In the genomic region with DNA sequence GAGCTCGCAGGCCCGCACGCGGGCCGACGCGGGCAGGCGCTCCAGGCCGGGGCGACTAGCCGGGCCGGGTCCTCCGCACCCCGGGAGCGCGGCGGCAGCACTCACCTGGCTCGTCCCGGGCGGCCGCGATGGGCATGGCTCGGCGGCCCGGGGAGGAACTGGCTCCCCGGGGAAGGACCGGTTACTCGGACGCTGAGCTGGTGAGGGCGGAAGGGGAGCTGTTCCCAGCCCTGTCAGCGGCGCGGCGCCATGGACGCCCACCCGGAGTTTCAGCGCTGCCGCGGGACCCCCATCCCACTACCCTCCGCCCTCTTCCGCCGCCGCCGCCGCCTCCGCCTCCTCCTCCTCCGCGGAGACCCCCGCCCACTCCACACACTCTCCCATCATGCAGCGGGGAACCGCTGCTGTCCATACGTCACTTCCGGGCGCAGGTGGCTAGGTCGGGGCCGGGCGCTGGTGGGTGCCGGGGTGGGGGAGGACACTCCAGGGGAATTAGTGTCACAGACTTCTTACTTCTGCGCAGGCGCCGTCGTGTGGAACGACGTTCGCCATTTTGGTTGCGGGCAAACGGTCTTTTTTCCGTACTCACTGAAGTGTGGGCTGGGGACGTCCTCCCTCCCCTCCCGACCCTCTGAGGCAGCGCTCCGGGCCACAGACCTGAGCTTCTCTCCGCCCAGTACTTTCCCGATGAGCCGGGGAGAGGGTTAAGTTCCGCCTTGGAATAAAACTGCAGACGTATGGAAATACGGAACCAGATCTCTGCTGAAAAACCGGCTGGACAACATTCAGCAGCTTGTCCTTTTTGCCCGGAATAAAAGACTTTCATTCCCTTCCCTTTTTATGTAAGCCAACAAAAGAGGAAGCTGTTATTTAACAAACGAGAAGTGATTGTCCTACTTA, we compare ENCODE assay signal across 8 mouse cellular contexts. TPM values are rescaled to one million over a fixed set of nuclear protein-coding genes. Genes with fewer than 3 reads are reported as not detected.
DNase-seq lines count a peak whose midpoint lies in the region; ATAC-seq and TF ChIP-seq lines count a peak whose summit lies in the region.

A gene (minus strand): TSS at position 389 of the 900 bp plus-strand sequence.

- in situ Hi-C loops in ES-E14 (cut with MboI; ENCODE audit: low sequenced_read_pairs in 2 of 2, unreplicated experiment in 2 of 2), result no loop called here

- H3K4me1 ChIP-seq in ES-E14 (ENCODE audit: control insufficient read depth in 2 of 2, insufficient read depth in 2 of 2, low read length in 2 of 2, poor library complexity in 1 of 2), result peaks cover 0 to 8% of the 10 kb centered on the region in 2 experiments; a peak in 2 of 4 replicates
- peaks cover 14% of the 10 kb centered on the region for H3K4me1 ChIP-seq in forebrain, embryonic 15.5 days
- peaks cover 2% of the 10 kb centered on the region; the same call in 1 of the 2 replicates for H3K4me1 ChIP-seq in lung, adult 2 months (ENCODE audit: control insufficient read depth, insufficient read depth, low read length)

- no peaks in the 10 kb centered on the region for H3K36me3 ChIP-seq in ES-E14 (ENCODE audit: control insufficient read depth, insufficient read depth, low read length, poor library complexity, severe bottlenecking)
- no peaks in the 10 kb centered on the region for H3K36me3 ChIP-seq in forebrain, embryonic 15.5 days

- H3K27ac ChIP-seq in ES-E14 (ENCODE audit: insufficient read depth, low read depth, low read length, poor library complexity, severe bottlenecking), result peak within 1 kb of the TSS; percentile 94
- H3K27ac ChIP-seq in forebrain, embryonic 15.5 days (replicated peaks), result peak within 1 kb of the TSS; percentile 97

- DNase-seq in ES-E14 (ENCODE audit: low read depth, low spot score), result peak; percentile 97
- DNase-seq in cerebellum, adult 11-12 months, result peak; percentile 98
- peak; percentile 95 for DNase-seq in heart, postnatal 25 days (ENCODE audit: low spot score)
- peak; percentile 98 for DNase-seq in layer of hippocampus, adult 18-20 months (ENCODE audit: low spot score in 2 of 2)
- DNase-seq in lung, adult 2 months, result peak; percentile 93
- peak; percentile 99 for DNase-seq in thymus, adult 18-20 months

- H3K27me3 ChIP-seq in forebrain, embryonic 15.5 days, result no peaks in the 10 kb centered on the region

- H3K9me3 ChIP-seq in ES-E14 (ENCODE audit: control insufficient read depth, insufficient read depth, low read depth, low read length), result no peaks in the 10 kb centered on the region
- H3K9me3 ChIP-seq in forebrain, embryonic 15.5 days, result no peaks in the 10 kb centered on the region

- TF ChIP-seq CTCF in lung, adult 2 months (IDR thresholded peaks at IDR 0.05; ENCODE audit: insufficient read depth, low read length), result no peak

- WGBS in forebrain, embryonic 15.5 days, result under 1% methylated on average over 55 of the region's 81 CpGs
- WGBS in lung, adult 2 months, result under 1% methylated on average over 74 of the region's 81 CpGs

- H3K4me3 ChIP-seq in ES-E14 (ENCODE audit: insufficient read depth in 1 of 2, low read depth in 1 of 2, low read length in 2 of 2, poor library complexity in 1 of 2, severe bottlenecking in 1 of 2), result peak within 1 kb of the TSS; percentile 82 to 97
- peak within 1 kb of the TSS; percentile 78 for H3K4me3 ChIP-seq in forebrain, embryonic 15.5 days
- peak within 1 kb of the TSS; percentile 86 for H3K4me3 ChIP-seq in lung, adult 2 months (replicated peaks; ENCODE audit: extremely low read depth, low read depth, low read length)

- intact Hi-C loops in heart, postnatal 25 days (cut with DNase I), result loop anchor here (2.0 to 10.0 kb wide), 5 partner anchors 109 to 917 kb away; a partner anchor contains a TSS

- peak within 1 kb of the TSS; percentile 85 for H3K4me2 ChIP-seq in forebrain, embryonic 15.5 days (replicated peaks)

- H3K9ac ChIP-seq in ES-E14 (ENCODE audit: insufficient read depth, low read depth, low read length, poor library complexity, severe bottlenecking), result peak within 1 kb of the TSS; percentile 90
- H3K9ac ChIP-seq in forebrain, embryonic 15.5 days (replicated peaks), result peak within 1 kb of the TSS; percentile 87

- TF ChIP-seq POLR2A in lung, adult 2 months (IDR thresholded peaks at IDR 0.05; ENCODE audit: borderline replicate concordance, extremely low read depth, low read depth, low read length), result peak; percentile 93

- ATAC-seq in forebrain, embryonic 15.5 days (replicated peaks), result peak; percentile 99
- ATAC-seq in neutrophil, adult 5-6 weeks (ENCODE audit: extremely low read depth, insufficient number of reproducible peaks, low FRiP score, poor library complexity, severe bottlenecking), result peak; percentile 87

TF ChIP-seq in ES-E14, 5 proteins besides CTCF, POLR2A, EP300 and RAD21:
- TF ChIP-seq HCFC1 (IDR thresholded peaks at IDR 0.05; ENCODE audit: borderline replicate concordance, insufficient read depth, low read length) (peak; percentile 73; the same call in 1 of the 2 replicates), CHD2 (IDR thresholded peaks at IDR 0.05; ENCODE audit: low read depth, low read length) (0 out of 2 replicates have a peak, but pooled peaks have one; percentile 11), MAFK (IDR thresholded peaks at IDR 0.05; ENCODE audit: insufficient read depth, low read depth, low read length) (no peak), ZC3H11A (IDR thresholded peaks at IDR 0.05; ENCODE audit: borderline replicate concordance, low read depth, low read length) (no peak)

RNA-seq across cellular contexts. Expression of the gene that starts here (rescaled TPM):
- total RNA-seq in ES-E14 (2012; rRNA removed), result 23.1 and 25.7 TPM in 2 replicates
- 39.8 and 41.9 TPM in 2 replicates for polyA plus RNA-seq in forebrain, embryonic 15.5 days (2015; fragmentation: Nextera tagmentation; extraction: Ambion mirVana)
- 10 to 100 TPM; 21.3 to 25.5 TPM for total RNA-seq in heart, postnatal 25 days (2021)
- 10 to 100 TPM; 83.0 to 90.9 TPM for total RNA-seq in layer of hippocampus, adult 18-20 months (2021)
- 35.0 and 41.0 TPM in 2 replicates for polyA plus RNA-seq in lung, adult 2 months (2012; rRNA removed)
- 153 TPM in 2 replicates for total RNA-seq in neutrophil, adult 5-6 weeks (2017)

Comparison
In these comparisons a context has a peak if more than half of its experiments do, and no peak if none do; other contexts are left out.
1. Peak in every context shown above with its lines: DNase-seq, ATAC-seq, H3K4me3 ChIP-seq and H3K27ac ChIP-seq.